Mouse (Mus musculus) MEL (cell line): ENCODE data around the gene Rps24. TPM values are rescaled to one million over a fixed set of nuclear protein-coding genes. Genes with fewer than 3 reads are reported as not detected.

Experiments used
- DNase-seq: peaks from one replicate; pipeline ENCODE4 v3.0.0; 2011; ENCODE audit warnings: low read depth, low spot score
- H3K27ac ChIP-seq: 2 replicates; pipeline ENCODE4 v1.5.1; 2012; ENCODE audit warnings: low read depth, mild to moderate bottlenecking, control low read depth, low read length, moderate library complexity; ENCODE audit not compliant: control insufficient read depth
- H3K27me3 ChIP-seq, 2 experiments: fragments of 150-350 bp in 1 of 2; sonication (generic) in 1 of 2; 2 replicates each; pipeline ENCODE4 v1.6.1; 2012; ENCODE audit warnings: low read length in 2 of 2, mild to moderate bottlenecking in 2 of 2, improper control_type of control experiment in 1 of 2, moderate library complexity in 1 of 2; ENCODE audit not compliant: insufficient read depth in 2 of 2, control insufficient read depth in 1 of 2
- H3K36me3 ChIP-seq, 2 experiments: 2 replicates each; pipeline ENCODE4 v1.6.1; 2012 to 2014; ENCODE audit warnings: low read length in 2 of 2, improper control_type of control experiment in 1 of 2, inconsistent platforms in 1 of 2, mild to moderate bottlenecking in 1 of 2; ENCODE audit not compliant: insufficient read depth in 2 of 2, control insufficient read depth in 1 of 2
- H3K4me1 ChIP-seq, 2 experiments: fragments of 150-350 bp in 1 of 2; sonication (generic) in 1 of 2; 2 replicates each; pipeline ENCODE4 v1.6.1; 2012; ENCODE audit warnings: low read length in 2 of 2, improper control_type of control experiment in 1 of 2, mild to moderate bottlenecking in 1 of 2; ENCODE audit not compliant: insufficient read depth in 2 of 2, control insufficient read depth in 1 of 2
- H3K4me3 ChIP-seq, 2 experiments: fragments of 150-350 bp in 1 of 2; sonication (generic) in 1 of 2; 2 replicates each; pipeline ENCODE4 v1.5.1; 2012; ENCODE audit warnings: low read depth in 2 of 2, low read length in 2 of 2, mild to moderate bottlenecking in 2 of 2, moderate library complexity in 2 of 2, control low read depth in 1 of 2, improper control_type of control experiment in 1 of 2; ENCODE audit not compliant: control insufficient read depth in 1 of 2, insufficient read depth in 1 of 2
- H3K79me2 ChIP-seq: 2 replicates; pipeline ENCODE4 v1.6.1; 2012; ENCODE audit warnings: mild to moderate bottlenecking, low read length, moderate library complexity; ENCODE audit not compliant: control insufficient read depth, poor library complexity, insufficient read depth
- H3K9ac ChIP-seq: 2 replicates; pipeline ENCODE4 v1.6.1; 2012; ENCODE audit warnings: low read depth, mild to moderate bottlenecking, control low read depth, low read length, moderate library complexity; ENCODE audit not compliant: control insufficient read depth, poor library complexity, severe bottlenecking
- H3K9me3 ChIP-seq: fragments of 150-350 bp; sonication (generic); replicated peaks from 2 replicates; pipeline ENCODE4 v1.6.1; 2012; ENCODE audit warnings: mild to moderate bottlenecking, low read length, improper control_type of control experiment, moderate library complexity; ENCODE audit not compliant: insufficient read depth
- CTCF ChIP-seq, 3 experiments: IDR thresholded peaks in 2 of 3; conservative IDR thresholded peaks in 1 of 3; 2 replicates each; pipeline ENCODE4 v1.5.1; 2011 to 2012; ENCODE audit warnings: low read length in 3 of 3, low read depth in 2 of 3, mild to moderate bottlenecking in 2 of 3, improper control_type of control experiment in 1 of 3, inconsistent platforms in 1 of 3, mixed read lengths in 1 of 3, moderate library complexity in 1 of 3; ENCODE audit not compliant: control insufficient read depth in 1 of 3, insufficient read depth in 1 of 3, poor library complexity in 1 of 3, severe bottlenecking in 1 of 3
- ETS1 ChIP-seq: IDR thresholded peaks from 2 replicates; pipeline ENCODE4 v1.6.1; 2012; ENCODE audit warnings: low read depth, mild to moderate bottlenecking, inconsistent platforms, low read length, improper control_type of control experiment, moderate library complexity
- GATA1 ChIP-seq: IDR thresholded peaks from 2 replicates; pipeline ENCODE4 v1.6.1; 2011; ENCODE audit warnings: low read depth, low read length, improper control_type of control experiment
- HCFC1 ChIP-seq: IDR thresholded peaks from 2 replicates; pipeline ENCODE4 v1.6.1; 2012; ENCODE audit warnings: low read depth, mild to moderate bottlenecking, inconsistent platforms, low read length, improper control_type of control experiment, moderate library complexity
- MAX ChIP-seq: IDR thresholded peaks from 2 replicates; pipeline ENCODE4 v1.6.1; 2011; ENCODE audit warnings: low read length, improper control_type of control experiment
- MAZ ChIP-seq: IDR thresholded peaks from 2 replicates; pipeline ENCODE4 v1.6.1; 2012; ENCODE audit warnings: low read depth, mild to moderate bottlenecking, inconsistent platforms, low read length, improper control_type of control experiment
- MEF2A ChIP-seq: IDR thresholded peaks from 2 replicates; pipeline ENCODE4 v1.6.1; 2014; ENCODE audit warnings: low read depth, mild to moderate bottlenecking, inconsistent platforms, low read length, improper control_type of control experiment; ENCODE audit not compliant: poor library complexity, insufficient replicate concordance, severe bottlenecking; ENCODE audit errors: extremely low read depth
- MYB ChIP-seq: IDR thresholded peaks from 2 replicates; pipeline ENCODE4 v1.6.1; 2011; ENCODE audit warnings: mild to moderate bottlenecking, low read depth, low read length, improper control_type of control experiment
- NRF1 ChIP-seq: IDR thresholded peaks from 2 replicates; pipeline ENCODE4 v1.6.1; 2014; ENCODE audit warnings: low read depth, mild to moderate bottlenecking, inconsistent platforms, low read length, improper control_type of control experiment, moderate library complexity; ENCODE audit not compliant: poor library complexity, insufficient read depth, severe bottlenecking
- POLR2A ChIP-seq, 2 experiments: IDR thresholded peaks; 2 replicates each; pipeline ENCODE4 v1.6.1; 2011 to 2012; ENCODE audit warnings: low read length in 2 of 2, mild to moderate bottlenecking in 2 of 2, control low read depth in 1 of 2, improper control_type of control experiment in 1 of 2, low read depth in 1 of 2, moderate library complexity in 1 of 2; ENCODE audit not compliant: control insufficient read depth in 1 of 2, insufficient read depth in 1 of 2, poor library complexity in 1 of 2
- POLR2AphosphoS5 ChIP-seq: IDR thresholded peaks from 2 replicates; pipeline ENCODE4 v1.6.1; 2012; ENCODE audit warnings: low read depth, borderline replicate concordance, mild to moderate bottlenecking, inconsistent platforms, low read length, moderate library complexity, mixed read lengths
- RAD21 ChIP-seq: IDR thresholded peaks from 2 replicates; pipeline ENCODE4 v1.6.1; 2011; ENCODE audit warnings: mild to moderate bottlenecking, low read depth, low read length, improper control_type of control experiment
- SMC3 ChIP-seq: IDR thresholded peaks from 2 replicates; pipeline ENCODE4 v1.6.1; 2011; ENCODE audit warnings: low read depth, low read length, improper control_type of control experiment
- TBP ChIP-seq: IDR thresholded peaks from 2 replicates; pipeline ENCODE4 v1.8.0; 2011; ENCODE audit warnings: low read depth, low read length, improper control_type of control experiment
- TCF12 ChIP-seq: IDR thresholded peaks from 2 replicates; pipeline ENCODE4 v1.6.1; 2014; ENCODE audit warnings: low read depth, mild to moderate bottlenecking, inconsistent platforms, low read length, improper control_type of control experiment, moderate library complexity
- UBTF ChIP-seq: IDR thresholded peaks from 2 replicates; pipeline ENCODE4 v1.6.1; 2012; ENCODE audit warnings: low read depth, mild to moderate bottlenecking, inconsistent platforms, low read length, improper control_type of control experiment, moderate library complexity, borderline replicate concordance; ENCODE audit not compliant: insufficient read depth
- USF1 ChIP-seq: IDR thresholded peaks from 2 replicates; pipeline ENCODE4 v1.6.1; 2014; ENCODE audit warnings: low read depth, mild to moderate bottlenecking, inconsistent platforms, low read length, improper control_type of control experiment, moderate library complexity
- ZKSCAN1 ChIP-seq: IDR thresholded peaks from 2 replicates; pipeline ENCODE4 v1.6.1; 2012; ENCODE audit warnings: low read depth, mild to moderate bottlenecking, inconsistent platforms, low read length, improper control_type of control experiment, moderate library complexity
- polyA plus RNA-seq, 2 experiments: library from polyadenylated mRNA; stranded (reverse) in 1 of 2; unstranded in 1 of 2; fragments of >175 nt in 1 of 2; fragments of >200 nt in 1 of 2; gene quantifications; 2 replicates each; pipeline versions ENCODE4 v1.2.1 to v1.2.4; 2012; ENCODE audit warnings: low replicate concordance in 2 of 2, low read depth in 1 of 2; ENCODE audit not compliant: insufficient read length in 2 of 2, insufficient read depth in 1 of 2, missing spikeins in 1 of 2
- total RNA-seq: library from RNA; depleted of rRNA; stranded (reverse); fragments of 300-350 nt; gene quantifications from 2 replicates; pipeline ENCODE4 v1.2.3, GENCODE M21; 2012

Rps24 gene
- total and polyA plus RNA-seq, 3 experiments: 2,687 to 2,914 TPM; not detected in 1

DNA sequence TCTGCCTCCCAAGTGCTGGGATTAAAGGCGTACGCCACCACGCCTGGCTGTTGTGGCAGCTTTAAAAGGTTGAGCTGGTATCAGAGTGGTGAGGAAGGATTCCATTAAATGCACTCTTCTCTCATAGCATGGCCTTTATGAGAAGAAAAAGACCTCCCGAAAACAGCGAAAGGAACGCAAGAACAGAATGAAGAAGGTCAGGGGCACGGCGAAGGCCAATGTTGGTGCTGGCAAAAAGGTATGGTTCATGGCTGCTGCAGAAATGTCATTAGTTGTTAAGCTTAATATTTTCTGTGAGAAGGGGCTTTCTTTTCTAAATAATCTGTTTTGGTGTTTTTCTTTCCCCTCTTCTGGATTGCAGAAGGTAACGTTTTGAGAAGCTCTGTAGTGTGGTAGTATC lies 6.3 kb downstream of the Rps24 start (continued):
- TF ChIP-seq ETS1: no peak

GRCm38 (mm10) chr14:24496507-24496906 lies 9.6 kb downstream of the Rps24 start:
- no peak overlapping the region for H3K9ac ChIP-seq
- peaks cover 41 to 47% of the 10 kb centered on the region in 2 experiments for H3K36me3 ChIP-seq
- peaks cover 0 to 18% of the 10 kb centered on the region in 2 experiments; a peak in 2 of 4 replicates for H3K4me1 ChIP-seq
- peak; percentile 23 for DNase-seq
- H3K27ac ChIP-seq: no peak overlapping the region; the same call in 1 of the 2 replicates
- no peak overlapping the region for H3K4me3 ChIP-seq
- H3K79me2 ChIP-seq: peaks cover 37% of the 10 kb centered on the region
- H3K9me3 ChIP-seq: no peaks in the 10 kb centered on the region
- peak in 1 of 2 experiments; percentile 55; a peak in 1 of 4 replicates for TF ChIP-seq POLR2A (IDR thresholded peaks at IDR 0.05; ENCODE audit: control insufficient read depth in 1 of 2, insufficient read depth in 1 of 2, low read depth in 1 of 2, low read length in 2 of 2, poor library complexity in 1 of 2)
- no peak for TF ChIP-seq ZKSCAN1
- no peaks in the 10 kb centered on the region for H3K27me3 ChIP-seq

- H3K4me1 ChIP-seq: peaks cover 0 to 18% of the 10 kb centered on the region in 2 experiments; a peak in 2 of 4 replicates
- no peak overlapping the region for H3K9ac ChIP-seq
- DNase-seq: peak; percentile 31
- no peaks in the 10 kb centered on the region for H3K27me3 ChIP-seq
- H3K36me3 ChIP-seq: peaks cover 41 to 42% of the 10 kb centered on the region in 2 experiments
- no peaks in the 10 kb centered on the region for H3K9me3 ChIP-seq
- no peak overlapping the region for H3K27ac ChIP-seq
- TF ChIP-seq CTCF (IDR thresholded peaks at IDR 0.05 in 2 of 3, conservative IDR thresholded peaks at IDR 0.05 in 1 of 3; ENCODE audit: control insufficient read depth in 1 of 3, insufficient read depth in 1 of 3, low read depth in 2 of 3, low read length in 3 of 3, poor library complexity in 1 of 3, severe bottlenecking in 1 of 3) (no peak), POLR2AphosphoS5 (no peak), SMC3 (no peak), MAZ (no peak), RAD21 (no peak), TCF12 (no peak), MEF2A (no peak), TBP (no peak), MAX (no peak), GATA1 (no peak), NRF1 (no peak), HCFC1 (no peak), UBTF (no peak), MYB (no peak), USF1 (no peak), ETS1 (no peak)
- H3K4me3 ChIP-seq: no peak overlapping the region
- peaks cover 28% of the 10 kb centered on the region for H3K79me2 ChIP-seq
Observed at GRCm38 (mm10) chr14:24497443-24497842, 10.5 kb downstream of the Rps24 start.
